18 mouse cellular contexts compared by ENCODE assay signal in the genomic region with DNA sequence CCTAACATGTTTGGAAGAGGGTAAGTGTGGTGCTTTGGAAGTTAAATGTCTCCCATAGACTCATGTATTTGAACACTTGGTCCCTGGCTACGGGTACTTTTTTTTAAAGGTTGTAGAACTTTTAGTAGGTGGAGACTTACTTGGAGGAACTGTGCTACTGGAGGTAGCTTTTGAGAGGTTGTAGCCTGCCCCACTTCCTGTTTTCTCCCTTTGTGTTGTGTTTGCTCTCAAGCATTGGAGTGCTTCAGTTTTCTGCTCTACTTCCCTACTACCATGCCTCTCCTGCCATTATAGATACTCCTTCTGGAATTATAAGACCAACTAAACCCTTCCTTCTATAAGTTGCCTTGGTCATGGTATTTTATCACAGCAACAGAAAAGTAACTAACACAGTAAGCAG. TPM values are rescaled to one million over a fixed set of nuclear protein-coding genes. Genes with fewer than 3 reads are reported as not detected.
"Had no signal": no experiment of that assay in that cellular context is flagged by ENCODE, and none has a peak within 500 bp of the region (broad histone marks: within the 10 kb centered on the region; RNA-seq: fewer than 3 reads in every experiment).

No protein-coding gene starts in this region.

- H3K27ac ChIP-seq: lung, embryonic 15.5 days; macrophage; midbrain, embryonic 10.5 days; midbrain, embryonic 12.5 days; neural tube, embryonic 13.5 days; neural tube, embryonic 15.5 days had no signal

- H3K4me2 ChIP-seq: lung, embryonic 15.5 days; midbrain, embryonic 12.5 days; neural tube, embryonic 13.5 days; neural tube, embryonic 15.5 days had no signal

- H3K36me3 ChIP-seq: lung, embryonic 15.5 days; midbrain, embryonic 10.5 days; midbrain, embryonic 12.5 days; neural tube, embryonic 13.5 days; neural tube, embryonic 15.5 days had no signal

- H3K9ac ChIP-seq: liver, postnatal 0 days; lung, embryonic 15.5 days; midbrain, embryonic 12.5 days; neural tube, embryonic 13.5 days; neural tube, embryonic 15.5 days had no signal

- H3K27me3 ChIP-seq: neural tube, embryonic 15.5 days had no signal

- H3K9me3 ChIP-seq: lung, embryonic 15.5 days; midbrain, embryonic 10.5 days; midbrain, embryonic 12.5 days; neural tube, embryonic 13.5 days; neural tube, embryonic 15.5 days had no signal

- H3K4me1 ChIP-seq: lung, embryonic 15.5 days; midbrain, embryonic 12.5 days; neural tube, embryonic 13.5 days; neural tube, embryonic 15.5 days had no signal

- H3K4me3 ChIP-seq: lung, embryonic 15.5 days; midbrain, embryonic 10.5 days; midbrain, embryonic 12.5 days; myocyte; neural tube, embryonic 13.5 days; neural tube, embryonic 15.5 days had no signal

- ATAC-seq: liver, postnatal 0 days; lung, postnatal 0 days; midbrain, embryonic 16.5 days had no signal

- DNase-seq: liver, postnatal 0 days; lung, adult 2 months; lung, postnatal 14 days; lung, postnatal 36 days; midbrain, embryonic 14.5 days; right cerebral cortex, postnatal 14 days; thymus, adult 18-20 months; thymus, postnatal 14 days; thymus, postnatal 36 days had no signal

RNA-seq across cellular contexts. Expression of gene Eda, which starts 5.3 kb away (rescaled TPM):
- polyA plus RNA-seq: macrophage had no signal
